Mouse (Mus musculus) CH12.LX (cell line): Measurements from ENCODE around the gene Rpl13. TPM values are rescaled to one million over a fixed set of nuclear protein-coding genes. Genes with fewer than 3 reads are reported as not detected.
A peak's percentile ranks its signal among the peaks of the same experiment; 100 is the strongest.

Source experiments
- DNase-seq: peaks from one replicate; pipeline ENCODE4 v3.0.0-alpha.2; 2013; ENCODE audit errors: extremely low read depth
- H3K27ac ChIP-seq: 2 replicates; pipeline ENCODE4 v1.5.1; 2012; ENCODE audit warnings: low read depth, mild to moderate bottlenecking, control low read depth, moderate library complexity; ENCODE audit not compliant: insufficient read depth
- H3K27me3 ChIP-seq: replicated peaks from 2 replicates; pipeline ENCODE3; 2012; ENCODE audit warnings: inconsistent platforms
- H3K36me3 ChIP-seq, 2 experiments: replicated peaks in 1 of 2; 2 replicates each; pipeline versions ENCODE3 to v1.6.1; 2012; ENCODE audit warnings: inconsistent platforms in 1 of 2, low read length in 1 of 2, mild to moderate bottlenecking in 1 of 2, mixed read lengths in 1 of 2, moderate library complexity in 1 of 2; ENCODE audit not compliant: control insufficient read depth in 1 of 2, insufficient read depth in 1 of 2
- H3K4me1 ChIP-seq, 2 experiments: 2 replicates each; pipeline ENCODE4 v1.6.1; 2012; ENCODE audit warnings: inconsistent platforms in 1 of 2, moderate library complexity in 1 of 2; ENCODE audit not compliant: insufficient read depth in 2 of 2, control insufficient read depth in 1 of 2
- H3K4me2 ChIP-seq: 2 replicates; pipeline ENCODE4 v1.6.1; 2012; ENCODE audit warnings: low read depth, mild to moderate bottlenecking, control low read depth; ENCODE audit not compliant: poor library complexity, insufficient read depth, severe bottlenecking
- H3K4me3 ChIP-seq, 3 experiments: fragments of 150-350 bp in 1 of 3; sonication (generic) in 1 of 3; replicated peaks in 1 of 3; 2 replicates each; pipeline versions ENCODE3 to v1.5.1; 2011 to 2012; ENCODE audit warnings: low read depth in 2 of 3, low read length in 2 of 3, mild to moderate bottlenecking in 2 of 3, moderate library complexity in 2 of 3, control low read depth in 1 of 3, improper control_type of control experiment in 1 of 3, inconsistent platforms in 1 of 3, mixed read lengths in 1 of 3; ENCODE audit not compliant: poor library complexity in 1 of 3
- H3K79me2 ChIP-seq: replicated peaks from 2 replicates; pipeline ENCODE4 v1.6.1; 2012; ENCODE audit warnings: mild to moderate bottlenecking, moderate library complexity; ENCODE audit not compliant: control insufficient read depth, poor library complexity, insufficient read depth, severe bottlenecking; ENCODE audit errors: extremely low read depth
- H3K9ac ChIP-seq: 2 replicates; pipeline ENCODE4 v1.6.1; 2012; ENCODE audit warnings: low read depth, mild to moderate bottlenecking, control low read depth, moderate library complexity; ENCODE audit not compliant: insufficient read depth
- H3K9me3 ChIP-seq: replicated peaks from 2 replicates; pipeline ENCODE3; 2012; ENCODE audit warnings: low read length, inconsistent platforms, mixed read lengths
- BHLHE40 ChIP-seq: IDR thresholded peaks from 2 replicates; pipeline ENCODE4 v1.6.1; 2011; ENCODE audit warnings: mild to moderate bottlenecking, low read depth, low read length, improper control_type of control experiment
- CHD1 ChIP-seq: IDR thresholded peaks from 2 replicates; pipeline ENCODE4 v1.6.1; 2012; ENCODE audit warnings: low read depth, low read length, improper control_type of control experiment, inconsistent platforms
- CTCF ChIP-seq, 2 experiments: IDR thresholded peaks in 1 of 2; conservative IDR thresholded peaks in 1 of 2; 2 replicates each; pipeline ENCODE4 v1.5.1; 2011 to 2012; ENCODE audit warnings: low read depth in 2 of 2, low read length in 2 of 2, improper control_type of control experiment in 1 of 2, inconsistent platforms in 1 of 2, mild to moderate bottlenecking in 1 of 2, moderate library complexity in 1 of 2
- E2F4 ChIP-seq: IDR thresholded peaks from 2 replicates; pipeline ENCODE4 v1.6.1; 2011; ENCODE audit warnings: low read depth, low read length, improper control_type of control experiment; ENCODE audit not compliant: insufficient replicate concordance
- ELF1 ChIP-seq: IDR thresholded peaks from 2 replicates; pipeline ENCODE4 v1.6.1; 2014; ENCODE audit warnings: low read depth, mild to moderate bottlenecking, inconsistent platforms, low read length, improper control_type of control experiment
- EP300 ChIP-seq: IDR thresholded peaks from 2 replicates; pipeline ENCODE4 v1.6.1; 2011; ENCODE audit warnings: low read length, improper control_type of control experiment
- ETS1 ChIP-seq: conservative IDR thresholded peaks from 2 replicates; pipeline ENCODE4 v1.6.1; 2012; ENCODE audit warnings: low read depth, mild to moderate bottlenecking, inconsistent platforms, low read length, improper control_type of control experiment, moderate library complexity
- GABPA ChIP-seq: IDR thresholded peaks from 2 replicates; pipeline ENCODE4 v1.6.1; 2012; ENCODE audit warnings: low read depth, low read length, improper control_type of control experiment, inconsistent platforms; ENCODE audit not compliant: insufficient replicate concordance
- JUND ChIP-seq: conservative IDR thresholded peaks from 2 replicates; pipeline ENCODE4 v1.6.1; 2011; ENCODE audit warnings: low read depth, low read length, improper control_type of control experiment
- KAT2A ChIP-seq: IDR thresholded peaks from 2 replicates; pipeline ENCODE4 v1.6.1; 2012; ENCODE audit warnings: low read length, improper control_type of control experiment, inconsistent platforms; ENCODE audit not compliant: insufficient replicate concordance
- MAFK ChIP-seq: IDR thresholded peaks from 2 replicates; pipeline ENCODE4 v1.6.1; 2011; ENCODE audit warnings: low read length, improper control_type of control experiment; ENCODE audit not compliant: insufficient replicate concordance
- MAX ChIP-seq: IDR thresholded peaks from 2 replicates; pipeline ENCODE4 v1.6.1; 2011; ENCODE audit warnings: low read length, improper control_type of control experiment
- MAZ ChIP-seq: IDR thresholded peaks from 2 replicates; pipeline ENCODE4 v1.6.1; 2012; ENCODE audit warnings: low read depth, mild to moderate bottlenecking, inconsistent platforms, low read length, improper control_type of control experiment, moderate library complexity
- MXI1 ChIP-seq: IDR thresholded peaks from 2 replicates; pipeline ENCODE4 v1.6.1; 2011; ENCODE audit warnings: mild to moderate bottlenecking, low read depth, low read length, improper control_type of control experiment
- MYC ChIP-seq: IDR thresholded peaks from 2 replicates; pipeline ENCODE4 v1.6.1; 2011; ENCODE audit warnings: low read depth, mild to moderate bottlenecking, improper control_type of control experiment, low read length
- PAX5 ChIP-seq: IDR thresholded peaks from 2 replicates; pipeline ENCODE4 v1.6.1; 2012; ENCODE audit warnings: low read length, inconsistent platforms, mixed read lengths
- POLR2A ChIP-seq: IDR thresholded peaks from 2 replicates; pipeline ENCODE4 v1.6.1; 2011; ENCODE audit warnings: low read depth, mild to moderate bottlenecking, improper control_type of control experiment, low read length
- POLR2AphosphoS2 ChIP-seq: IDR thresholded peaks from 2 replicates; pipeline ENCODE4 v1.6.1; 2011; ENCODE audit warnings: low read depth, low read length, improper control_type of control experiment
- RCOR1 ChIP-seq: conservative IDR thresholded peaks from 2 replicates; pipeline ENCODE4 v1.6.1; 2012; ENCODE audit warnings: low read depth, mild to moderate bottlenecking, inconsistent platforms, low read length, improper control_type of control experiment
- SMC3 ChIP-seq: IDR thresholded peaks from 2 replicates; pipeline ENCODE4 v1.6.1; 2011; ENCODE audit warnings: low read depth, low read length, improper control_type of control experiment
- TBP ChIP-seq: conservative IDR thresholded peaks from 2 replicates; pipeline ENCODE4 v1.6.1; 2011; ENCODE audit warnings: low read depth, low read length, improper control_type of control experiment
- TCF12 ChIP-seq: IDR thresholded peaks from 2 replicates; pipeline ENCODE4 v1.6.1; 2014; ENCODE audit warnings: low read depth, mild to moderate bottlenecking, inconsistent platforms, low read length, improper control_type of control experiment
- UBTF ChIP-seq: IDR thresholded peaks from 2 replicates; pipeline ENCODE4 v1.6.1; 2012; ENCODE audit warnings: low read depth, mild to moderate bottlenecking, inconsistent platforms, low read length, improper control_type of control experiment, moderate library complexity
- USF1 ChIP-seq: IDR thresholded peaks from 2 replicates; pipeline ENCODE4 v1.6.1; 2014; ENCODE audit warnings: low read depth, mild to moderate bottlenecking, inconsistent platforms, low read length, improper control_type of control experiment
- ZC3H11A ChIP-seq: IDR thresholded peaks from 2 replicates; pipeline ENCODE4 v1.6.1; 2012; ENCODE audit warnings: low read depth, mild to moderate bottlenecking, inconsistent platforms, low read length, improper control_type of control experiment
- ZKSCAN1 ChIP-seq: IDR thresholded peaks from 2 replicates; pipeline ENCODE4 v1.6.1; 2012; ENCODE audit warnings: low read depth, inconsistent platforms, low read length, improper control_type of control experiment, borderline replicate concordance
- ZMIZ1 ChIP-seq: IDR thresholded peaks from 2 replicates; pipeline ENCODE4 v1.6.1; 2012; ENCODE audit warnings: low read depth, mild to moderate bottlenecking, inconsistent platforms, low read length, improper control_type of control experiment
- ZNF384 ChIP-seq: IDR thresholded peaks from 2 replicates; pipeline ENCODE4 v1.6.1; 2012; ENCODE audit warnings: low read depth, low read length, improper control_type of control experiment, inconsistent platforms
- dilution Hi-C: fragments of 300-500 bp; cut with MboI; formaldehyde crosslinking; loops from 2 replicates; pipeline ENCODE4 v1.14.3; 2020; ENCODE audit warnings: low sequenced_read_pairs; ENCODE audit not compliant: extremely low pct_unique_long_range_greater_than_20kb, extremely low pct_ligation_motif_present
- in situ Hi-C: fragments of 300-500 bp; cut with MboI; formaldehyde crosslinking; loops from 3 replicates; pipeline ENCODE4 v1.14.3; 2019; ENCODE audit warnings: low sequenced_read_pairs, low pct_ligation_motif_present, low pct_unique_long_range_greater_than_20kb, mixed read lengths
- polyA plus RNA-seq: library from polyadenylated mRNA; unstranded; fragments of >175 nt; gene quantifications from 2 replicates; pipeline ENCODE4 v1.2.1, GENCODE M21; 2012; ENCODE audit warnings: low read depth; ENCODE audit not compliant: insufficient read length
- total RNA-seq, 2 experiments: library from RNA; depleted of rRNA; stranded (reverse); fragments of 300-350 nt in 1 of 2; fragments of >200 nt in 1 of 2; gene quantifications; 2 replicates each; pipeline ENCODE4 v1.2.3; 2012 to 2014

The Rpl13 gene
- total and polyA plus RNA-seq, 3 experiments: 973 to 3,721 (median 2,709) TPM

GRCm38 (mm10) chr8:123117127-123117731 lies 15.1 kb downstream of the Rpl13 start, which contains the start of gene Cpne7:
Gene Cpne7 (plus strand): TSS chr8:123117374.
- Histone ChIP-seq H3K79me2 (no peaks in the 10 kb centered on the region), H3K27ac (no peak within 1 kb of the TSS), H3K9ac (no peak within 1 kb of the TSS), H3K27me3 (peaks cover 73% of the 10 kb centered on the region), H3K36me3 (no peaks in the 10 kb centered on the region), H3K9me3 (no peaks in the 10 kb centered on the region), H3K4me3 (no peak within 1 kb of the TSS), H3K4me1 (no peaks in the 10 kb centered on the region), H3K4me2 (peak within 1 kb of the TSS; percentile 17)
- no peak for TF ChIP-seq USF1
- no peak for TF ChIP-seq ELF1
- no peak for TF ChIP-seq MAX
- TF ChIP-seq ZMIZ1: no peak
- no peak for TF ChIP-seq MAZ
- TF ChIP-seq GABPA: no peak
- no peak for TF ChIP-seq TCF12
- TF ChIP-seq MXI1: no peak
- no peak for TF ChIP-seq SMC3
- no peak for TF ChIP-seq MYC
- no peak for TF ChIP-seq ETS1
- TF ChIP-seq RCOR1: no peak
- TF ChIP-seq PAX5: no peak
- no peak for TF ChIP-seq CHD1
- TF ChIP-seq CTCF (conservative IDR thresholded peaks at IDR 0.05 in 1 of 2, IDR thresholded peaks at IDR 0.05 in 1 of 2; ENCODE audit: low read depth in 2 of 2, low read length in 2 of 2): no peak
- TF ChIP-seq ZC3H11A: no peak
- no peak for TF ChIP-seq EP300
- TF ChIP-seq KAT2A: no peak
- no peak for TF ChIP-seq TBP
- no peak for TF ChIP-seq POLR2AphosphoS2
- no peak for DNase-seq
- dilution Hi-C loops (no loop called here), in situ Hi-C loops (no loop called here)

- H3K4me1 ChIP-seq: no peaks in the 10 kb centered on the region
- H3K9ac ChIP-seq: no peak overlapping the region
- TF ChIP-seq ETS1: no peak
- TF ChIP-seq RCOR1: no peak
- TF ChIP-seq MAFK: no peak
- no peak for TF ChIP-seq POLR2AphosphoS2
- no peak for TF ChIP-seq JUND
- TF ChIP-seq MAZ: no peak
- TF ChIP-seq GABPA: no peak
- TF ChIP-seq BHLHE40: no peak
- TF ChIP-seq TBP: no peak
- no peak for TF ChIP-seq ZNF384
- no peak for TF ChIP-seq EP300
- no peak for TF ChIP-seq E2F4
- no peak for TF ChIP-seq ZKSCAN1
- TF ChIP-seq POLR2A: no peak
- TF ChIP-seq UBTF: no peak
- TF ChIP-seq ELF1: no peak
- TF ChIP-seq, all 38 proteins: peak for 0
These were observed 15.6 kb downstream of the Rpl13 start for GRCm38 (mm10) chr8:123117744-123118143.

More at GRCm38 (mm10) chr8:123117744-123118143, 15.6 kb downstream of the Rpl13 start:
- no peaks in the 10 kb centered on the region for H3K36me3 ChIP-seq
- peak overlapping the region; percentile 17 for H3K4me2 ChIP-seq
- H3K9me3 ChIP-seq: no peaks in the 10 kb centered on the region
- DNase-seq: no peak
- no peak overlapping the region for H3K4me3 ChIP-seq
- peaks cover 76% of the 10 kb centered on the region for H3K27me3 ChIP-seq
- no peak overlapping the region for H3K27ac ChIP-seq
- dilution Hi-C loops (no loop called here), in situ Hi-C loops (no loop called here)
- H3K79me2 ChIP-seq: no peaks in the 10 kb centered on the region
